Mouse (Mus musculus): Measurements from ENCODE around the gene Chia1. TPM values are rescaled to one million over a fixed set of nuclear protein-coding genes. Genes with fewer than 3 reads are reported as not detected.

Gene Chia1
- 0.71 and 1.4 TPM in 2 replicates for polyA plus RNA-seq (2012; rRNA removed)

GRCm38 (mm10) chr3:106112929-106113328 lies at the start of gene Chia1:
TSS of gene Chia1 (plus strand) at chr3:106113229.

GRCm38 (mm10) chr3:106167464-106167863 lies 54.4 kb downstream of the Chia1 start, which contains the start of gene Chil3:
TSS of gene Chil3 (minus strand) at chr3:106167564.

Other genes with a start within 250 kb of the Chia1 start
- gene Adora3, start 242.4 kb upstream of the Chia1 start, polyA plus RNA-seq (2012; rRNA removed) = 0.22 and 0.83 TPM in 2 replicates
- gene Tmigd3, start 242.3 kb upstream of the Chia1 start, polyA plus RNA-seq (2012; rRNA removed) = 0.31 TPM in 1 of 2 replicates, not detected in the other
- gene I830077J02Rik, start 180.6 kb upstream of the Chia1 start, polyA plus RNA-seq (2012; rRNA removed) = 0.54 and 0.71 TPM in 2 replicates
- 46.1 and 50.9 TPM in 2 replicates for gene Wdr77, start 153.9 kb upstream of the Chia1 start, polyA plus RNA-seq (2012; rRNA removed)
- 86.4 and 120 TPM in 2 replicates for gene Atp5f1, start 153.1 kb upstream of the Chia1 start, polyA plus RNA-seq (2012; rRNA removed)
- gene Ovgp1, start 139.5 kb upstream of the Chia1 start, polyA plus RNA-seq (2012; rRNA removed) = 554 and 678 TPM in 2 replicates
- 5.2 and 7.8 TPM in 2 replicates for gene Pifo, start 98.6 kb upstream of the Chia1 start, polyA plus RNA-seq (2012; rRNA removed)
- not detected in 2 replicates for gene Chil5, start 80.4 kb upstream of the Chia1 start, polyA plus RNA-seq (2012; rRNA removed)
- 0.08 and 0.09 TPM in 2 replicates for gene Chil3, start 54.3 kb downstream of the Chia1 start, polyA plus RNA-seq (2012; rRNA removed)
- gene Chil4, start 106.3 kb downstream of the Chia1 start, polyA plus RNA-seq (2012; rRNA removed) = not detected in 2 replicates

Data from ovary, adult 2 months (tissue).